Mouse (Mus musculus): ENCODE data around the gene Fam136a. TPM values are rescaled to one million over a fixed set of nuclear protein-coding genes. Genes with fewer than 3 reads are reported as not detected.
"Not testable (repeated sequence)": the region's sequence is repeated elsewhere in the genome, so short reads cannot be mapped to it uniquely, and the experiment has no call there.

Gene Fam136a
- total and polyA plus RNA-seq, 2 experiments: 41.8 to 83.2 TPM

DNA sequence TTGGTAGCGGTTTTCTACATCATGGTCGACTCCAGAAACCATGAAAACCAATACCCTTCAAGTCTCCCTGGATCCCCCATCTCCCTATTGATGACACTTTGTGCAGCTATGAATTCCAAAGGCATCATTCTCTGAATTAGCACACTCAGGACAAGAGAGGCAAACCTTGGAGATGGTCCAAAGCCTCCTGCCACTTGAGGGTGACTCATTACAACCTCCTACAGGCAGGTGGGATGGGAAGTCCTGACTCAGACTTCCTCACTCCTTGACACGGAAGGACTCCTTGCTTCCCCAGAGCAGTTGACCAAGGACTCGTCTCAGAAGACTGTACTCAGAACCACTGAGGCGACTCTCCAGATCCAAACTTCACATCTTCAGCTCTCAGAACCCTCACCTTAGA lies 39.8 kb upstream of the Fam136a start:
- Histone ChIP-seq H3K4me3 (ENCODE audit: insufficient read depth, low read depth, low read length) (no peak overlapping the region), H3K9ac (ENCODE audit: low read depth, low read length) (no peak overlapping the region), H3K27ac (replicated peaks; ENCODE audit: insufficient read depth, low read depth, low read length) (no peak overlapping the region), H3K4me1 (ENCODE audit: control insufficient read depth, insufficient read depth, low read length) (no peaks in the 10 kb centered on the region), H3K27me3 (ENCODE audit: control insufficient read depth, insufficient read depth, low read length) (no peaks in the 10 kb centered on the region), H3K79me2 (ENCODE audit: control insufficient read depth, insufficient read depth, low read length) (no peaks in the 10 kb centered on the region), H3K36me3 (ENCODE audit: control insufficient read depth, insufficient read depth, low read length) (no peaks in the 10 kb centered on the region)
- TF ChIP-seq CTCF (IDR thresholded peaks at IDR 0.05; ENCODE audit: low read depth, low read length) (no peak), POLR2A (IDR thresholded peaks at IDR 0.05; ENCODE audit: extremely low read depth, insufficient read depth, low read length) (no peak)
- 84% methylated on average over 5 of the region's 5 CpGs for WGBS
- DNase-seq (ENCODE audit: extremely low read depth, low read depth, low spot score): no peak

DNA sequence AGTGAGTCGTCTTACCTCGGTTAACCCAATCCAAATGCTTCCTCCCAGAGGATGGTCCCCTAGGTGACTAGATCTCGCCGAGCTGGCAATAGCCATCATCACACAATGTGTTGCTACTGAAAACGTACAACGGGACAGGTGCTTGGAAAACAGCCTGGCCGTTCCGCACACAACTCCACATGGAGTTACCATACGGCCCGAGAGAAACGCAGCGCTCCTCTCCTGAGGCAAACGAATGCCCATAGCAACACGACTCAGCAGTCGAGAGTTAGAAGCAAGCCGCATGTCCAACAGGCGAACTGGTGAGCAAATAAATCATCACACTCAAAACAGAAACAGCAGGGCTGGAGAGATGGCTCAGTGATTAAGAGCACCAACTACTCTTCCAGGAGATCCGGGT lies 38.6 kb upstream of the Fam136a start:
- DNase-seq (ENCODE audit: extremely low read depth, low read depth, low spot score): no peak
- Histone ChIP-seq H3K4me3 (ENCODE audit: insufficient read depth, low read depth, low read length) (no peak overlapping the region), H3K79me2 (ENCODE audit: control insufficient read depth, insufficient read depth, low read length) (no peaks in the 10 kb centered on the region), H3K27me3 (ENCODE audit: control insufficient read depth, insufficient read depth, low read length) (no peaks in the 10 kb centered on the region), H3K27ac (replicated peaks; ENCODE audit: insufficient read depth, low read depth, low read length) (no peak overlapping the region), H3K9ac (ENCODE audit: low read depth, low read length) (no peak overlapping the region), H3K36me3 (ENCODE audit: control insufficient read depth, insufficient read depth, low read length) (no peaks in the 10 kb centered on the region), H3K4me1 (ENCODE audit: control insufficient read depth, insufficient read depth, low read length) (no peaks in the 10 kb centered on the region)
- TF ChIP-seq CTCF (IDR thresholded peaks at IDR 0.05; ENCODE audit: low read depth, low read length) (no peak), POLR2A (IDR thresholded peaks at IDR 0.05; ENCODE audit: extremely low read depth, insufficient read depth, low read length) (no peak)
- 92% methylated on average over 18 of the region's 18 CpGs for WGBS

DNA sequence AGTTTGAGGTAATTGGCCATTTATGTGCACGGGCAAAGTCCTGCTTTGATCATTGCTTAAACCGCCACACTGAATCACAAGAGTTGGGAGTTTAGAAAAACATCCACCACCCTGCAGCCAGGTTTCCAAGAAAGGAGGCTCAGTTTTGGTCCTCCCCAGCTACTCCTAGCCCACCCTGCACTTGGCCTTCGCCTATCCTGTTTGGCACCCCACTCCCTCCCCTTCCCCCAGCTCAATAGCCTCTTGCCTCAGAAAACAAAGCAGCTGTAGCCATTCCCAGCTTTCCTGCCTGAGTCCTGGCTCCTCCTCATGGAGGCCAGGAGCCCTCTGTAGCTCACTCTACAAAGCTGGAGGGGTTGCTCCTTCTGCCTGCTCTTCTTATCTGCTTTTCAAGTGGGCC lies 37.1 kb upstream of the Fam136a start:
- WGBS: 37% methylated on average over 3 of the region's 3 CpGs
- Histone ChIP-seq H3K4me1 (ENCODE audit: control insufficient read depth, insufficient read depth, low read length) (no peaks in the 10 kb centered on the region), H3K4me3 (ENCODE audit: insufficient read depth, low read depth, low read length) (no peak overlapping the region), H3K27me3 (ENCODE audit: control insufficient read depth, insufficient read depth, low read length) (no peaks in the 10 kb centered on the region), H3K36me3 (ENCODE audit: control insufficient read depth, insufficient read depth, low read length) (no peaks in the 10 kb centered on the region), H3K79me2 (ENCODE audit: control insufficient read depth, insufficient read depth, low read length) (no peaks in the 10 kb centered on the region), H3K27ac (replicated peaks; ENCODE audit: insufficient read depth, low read depth, low read length) (no peak overlapping the region), H3K9ac (ENCODE audit: low read depth, low read length) (no peak overlapping the region)
- TF ChIP-seq POLR2A (IDR thresholded peaks at IDR 0.05; ENCODE audit: extremely low read depth, insufficient read depth, low read length) (no peak), CTCF (IDR thresholded peaks at IDR 0.05; ENCODE audit: low read depth, low read length) (no peak)
- no peak for DNase-seq (ENCODE audit: extremely low read depth, low read depth, low spot score)

DNA sequence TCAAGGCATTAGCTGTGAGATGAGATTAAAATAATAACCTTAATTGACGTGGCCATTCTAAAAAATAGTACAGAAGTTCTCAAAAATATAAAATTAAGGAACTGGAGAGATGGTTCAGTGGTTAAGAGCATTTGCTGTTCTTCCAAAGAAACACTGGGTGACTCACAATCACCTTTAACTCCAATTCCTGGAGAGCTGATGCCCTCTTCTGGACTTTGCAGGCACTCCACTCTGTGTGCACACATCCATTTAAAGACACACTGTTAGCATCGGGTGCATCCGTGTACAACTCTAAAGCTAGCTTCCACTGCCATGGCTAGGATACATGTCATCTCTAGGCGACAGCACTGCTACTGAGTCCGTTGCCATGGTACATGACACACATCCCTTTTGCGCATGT lies 35.5 kb upstream of the Fam136a start:
- no peak overlapping the region for H3K9ac ChIP-seq (ENCODE audit: low read depth, low read length)
- H3K36me3 ChIP-seq (ENCODE audit: control insufficient read depth, insufficient read depth, low read length): no peaks in the 10 kb centered on the region
- TF ChIP-seq POLR2A (IDR thresholded peaks at IDR 0.05; ENCODE audit: extremely low read depth, insufficient read depth, low read length): no peak
- TF ChIP-seq CTCF (IDR thresholded peaks at IDR 0.05; ENCODE audit: low read depth, low read length): no peak
- H3K4me3 ChIP-seq (ENCODE audit: insufficient read depth, low read depth, low read length): no peak overlapping the region
- no peak overlapping the region for H3K27ac ChIP-seq (replicated peaks; ENCODE audit: insufficient read depth, low read depth, low read length)
- H3K27me3 ChIP-seq (ENCODE audit: control insufficient read depth, insufficient read depth, low read length): no peaks in the 10 kb centered on the region
- no peaks in the 10 kb centered on the region for H3K4me1 ChIP-seq (ENCODE audit: control insufficient read depth, insufficient read depth, low read length)
- 96% methylated on average over 6 of the region's 6 CpGs for WGBS
- DNase-seq (ENCODE audit: extremely low read depth, low read depth, low spot score): no peak
- H3K79me2 ChIP-seq (ENCODE audit: control insufficient read depth, insufficient read depth, low read length): no peaks in the 10 kb centered on the region

DNA sequence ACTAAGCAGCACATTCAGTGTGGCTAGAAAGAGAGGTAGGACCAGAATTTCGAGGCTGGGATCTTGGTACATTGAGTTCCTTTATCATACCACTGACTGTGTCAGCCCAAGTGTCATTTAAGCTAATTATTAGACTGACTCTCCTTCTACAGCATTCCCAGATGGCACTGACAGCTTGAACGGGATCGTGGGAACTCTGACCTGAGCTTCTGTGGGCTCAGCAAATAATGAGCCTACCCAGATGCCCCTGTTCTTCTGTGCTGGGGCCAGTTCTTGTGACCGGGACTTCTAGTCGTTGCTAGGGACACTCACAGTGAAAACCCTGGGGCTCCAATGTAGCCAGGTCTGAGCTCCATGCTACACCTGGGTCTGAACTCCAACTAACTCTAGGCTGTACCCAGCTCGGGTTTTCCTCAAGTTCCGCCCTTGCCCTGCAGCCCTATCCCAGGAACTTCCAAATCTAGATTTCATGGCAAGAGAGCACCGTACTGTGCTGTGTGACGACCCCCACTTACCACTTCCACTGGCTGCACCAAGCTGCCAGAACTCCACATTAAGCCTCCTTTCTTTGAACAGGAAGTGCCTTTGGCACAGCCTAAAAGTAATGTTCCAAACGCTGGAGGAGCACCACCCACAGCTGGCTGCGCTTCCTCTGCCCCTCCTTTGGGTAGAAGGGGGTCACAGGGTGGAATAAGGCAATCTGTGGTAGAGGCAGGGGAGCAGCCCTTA lies 30.2 kb upstream of the Fam136a start:
- Histone ChIP-seq H3K4me1 (ENCODE audit: control insufficient read depth, insufficient read depth, low read length) (no peaks in the 10 kb centered on the region), H3K79me2 (ENCODE audit: control insufficient read depth, insufficient read depth, low read length) (no peaks in the 10 kb centered on the region), H3K27ac (replicated peaks; ENCODE audit: insufficient read depth, low read depth, low read length) (no peak overlapping the region), H3K4me3 (ENCODE audit: insufficient read depth, low read depth, low read length) (no peak overlapping the region), H3K36me3 (ENCODE audit: control insufficient read depth, insufficient read depth, low read length) (no peaks in the 10 kb centered on the region), H3K27me3 (ENCODE audit: control insufficient read depth, insufficient read depth, low read length) (no peaks in the 10 kb centered on the region), H3K9ac (ENCODE audit: low read depth, low read length) (no peak overlapping the region)
- DNase-seq (ENCODE audit: extremely low read depth, low read depth, low spot score): no peak
- WGBS: 70% methylated on average over 11 of the region's 11 CpGs
- TF ChIP-seq CTCF (IDR thresholded peaks at IDR 0.05; ENCODE audit: low read depth, low read length) (no peak), POLR2A (IDR thresholded peaks at IDR 0.05; ENCODE audit: extremely low read depth, insufficient read depth, low read length) (no peak)

DNA sequence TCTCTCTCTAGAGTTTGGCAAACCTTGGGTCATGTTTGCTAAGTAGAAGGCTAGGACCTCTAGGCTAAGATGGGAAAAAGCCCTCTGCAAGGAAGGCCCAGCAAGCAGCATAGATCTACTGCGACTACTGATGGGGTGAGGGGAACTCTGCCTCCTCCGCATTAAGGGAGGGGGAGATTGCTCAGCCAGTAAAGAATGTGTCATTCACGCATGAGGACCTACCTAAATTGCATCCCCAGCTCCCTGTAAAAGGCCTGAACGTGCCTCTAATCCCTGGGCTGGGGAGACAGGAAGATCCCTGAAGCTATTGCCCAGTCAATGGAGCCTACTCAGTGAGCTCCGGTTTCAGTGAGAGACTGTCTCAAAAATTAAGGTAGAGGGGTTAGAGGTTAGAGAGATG lies 29.6 kb upstream of the Fam136a start:
- Histone ChIP-seq H3K9ac (ENCODE audit: low read depth, low read length) (no peak overlapping the region), H3K27me3 (ENCODE audit: control insufficient read depth, insufficient read depth, low read length) (no peaks in the 10 kb centered on the region), H3K4me1 (ENCODE audit: control insufficient read depth, insufficient read depth, low read length) (no peaks in the 10 kb centered on the region), H3K27ac (replicated peaks; ENCODE audit: insufficient read depth, low read depth, low read length) (no peak overlapping the region), H3K36me3 (ENCODE audit: control insufficient read depth, insufficient read depth, low read length) (no peaks in the 10 kb centered on the region), H3K4me3 (ENCODE audit: insufficient read depth, low read depth, low read length) (no peak overlapping the region), H3K79me2 (ENCODE audit: control insufficient read depth, insufficient read depth, low read length) (no peaks in the 10 kb centered on the region)
- DNase-seq (ENCODE audit: extremely low read depth, low read depth, low spot score): no peak
- TF ChIP-seq CTCF (IDR thresholded peaks at IDR 0.05; ENCODE audit: low read depth, low read length) (no peak), POLR2A (IDR thresholded peaks at IDR 0.05; ENCODE audit: extremely low read depth, insufficient read depth, low read length) (no peak)
- 86% methylated on average over 5 of the region's 5 CpGs for WGBS

DNA sequence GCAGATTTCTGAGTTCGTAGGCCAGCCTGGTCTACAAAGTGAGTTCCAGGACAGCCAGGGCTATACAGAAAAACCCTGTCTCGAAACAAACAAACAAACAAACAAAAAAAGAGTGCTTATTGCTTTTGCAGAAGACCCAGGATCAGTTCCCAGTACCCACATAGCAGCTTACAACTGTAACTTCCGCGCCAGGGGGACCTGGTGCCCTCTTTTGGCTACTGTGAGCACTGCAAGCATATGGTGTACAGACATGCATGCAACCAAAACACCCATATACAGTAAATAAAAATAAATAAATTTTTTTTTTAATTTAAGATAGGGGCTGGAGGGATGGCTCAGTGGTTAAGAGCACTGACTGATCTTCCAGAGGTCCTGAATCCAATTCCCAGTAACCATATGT lies 29.1 kb upstream of the Fam136a start:
- H3K4me1 ChIP-seq (ENCODE audit: control insufficient read depth, insufficient read depth, low read length); H3K9ac ChIP-seq (ENCODE audit: low read depth, low read length); H3K4me3 ChIP-seq (ENCODE audit: insufficient read depth, low read depth, low read length); H3K27ac ChIP-seq (replicated peaks; ENCODE audit: insufficient read depth, low read depth, low read length); H3K79me2 ChIP-seq (ENCODE audit: control insufficient read depth, insufficient read depth, low read length); DNase-seq (ENCODE audit: extremely low read depth, low read depth, low spot score); H3K36me3 ChIP-seq (ENCODE audit: control insufficient read depth, insufficient read depth, low read length); H3K27me3 ChIP-seq (ENCODE audit: control insufficient read depth, insufficient read depth, low read length): not testable (repeated sequence)
- WGBS: 87% methylated on average over 4 of the region's 4 CpGs
